Mouse (Mus musculus) CH12.LX (cell line): ENCODE data around the gene Zbtb38.

Experiments
- CHD2 ChIP-seq: IDR thresholded peaks from 2 replicates; pipeline ENCODE4 v1.6.1; 2011; ENCODE audit warnings: low read length, improper control_type of control experiment
- CTCF ChIP-seq, 2 experiments: IDR thresholded peaks in 1 of 2; conservative IDR thresholded peaks in 1 of 2; 2 replicates each; pipeline ENCODE4 v1.5.1; 2011 to 2012; ENCODE audit warnings: low read depth in 2 of 2, low read length in 2 of 2, improper control_type of control experiment in 1 of 2, inconsistent platforms in 1 of 2, mild to moderate bottlenecking in 1 of 2, moderate library complexity in 1 of 2
- HCFC1 ChIP-seq: IDR thresholded peaks from 2 replicates; pipeline ENCODE4 v1.6.1; 2012; ENCODE audit warnings: low read depth, mild to moderate bottlenecking, inconsistent platforms, low read length, improper control_type of control experiment
- MAFK ChIP-seq: IDR thresholded peaks from 2 replicates; pipeline ENCODE4 v1.6.1; 2011; ENCODE audit warnings: low read length, improper control_type of control experiment; ENCODE audit not compliant: insufficient replicate concordance
- POLR2A ChIP-seq: IDR thresholded peaks from 2 replicates; pipeline ENCODE4 v1.6.1; 2011; ENCODE audit warnings: low read depth, mild to moderate bottlenecking, improper control_type of control experiment, low read length
- RAD21 ChIP-seq: IDR thresholded peaks from 2 replicates; pipeline ENCODE4 v1.6.1; 2011; ENCODE audit warnings: low read depth, mild to moderate bottlenecking, low read length, improper control_type of control experiment, moderate library complexity
- RCOR1 ChIP-seq: conservative IDR thresholded peaks from 2 replicates; pipeline ENCODE4 v1.6.1; 2012; ENCODE audit warnings: low read depth, mild to moderate bottlenecking, inconsistent platforms, low read length, improper control_type of control experiment
- USF1 ChIP-seq: IDR thresholded peaks from 2 replicates; pipeline ENCODE4 v1.6.1; 2014; ENCODE audit warnings: low read depth, mild to moderate bottlenecking, inconsistent platforms, low read length, improper control_type of control experiment
- USF2 ChIP-seq: conservative IDR thresholded peaks from 2 replicates; pipeline ENCODE4 v1.6.1; 2011; ENCODE audit warnings: low read depth, low read length, improper control_type of control experiment
- ZKSCAN1 ChIP-seq: IDR thresholded peaks from 2 replicates; pipeline ENCODE4 v1.6.1; 2012; ENCODE audit warnings: low read depth, inconsistent platforms, low read length, improper control_type of control experiment, borderline replicate concordance
- ZMIZ1 ChIP-seq: IDR thresholded peaks from 2 replicates; pipeline ENCODE4 v1.6.1; 2012; ENCODE audit warnings: low read depth, mild to moderate bottlenecking, inconsistent platforms, low read length, improper control_type of control experiment

- no peak for TF ChIP-seq CTCF (conservative IDR thresholded peaks at IDR 0.05 in 1 of 2, IDR thresholded peaks at IDR 0.05 in 1 of 2; ENCODE audit: low read depth in 2 of 2, low read length in 2 of 2)
- TF ChIP-seq HCFC1 = no peak
- TF ChIP-seq MAFK = no peak
- no peak for TF ChIP-seq USF2
- no peak for TF ChIP-seq POLR2A
- no peak for TF ChIP-seq USF1
- TF ChIP-seq ZMIZ1 = no peak
- no peak for TF ChIP-seq ZKSCAN1
- no peak for TF ChIP-seq RCOR1
- no peak for TF ChIP-seq CHD2
- no peak for TF ChIP-seq RAD21
These were observed 118.9 kb downstream of the Zbtb38 start for GRCm38 (mm10) chr9:96633771-96634170.
